Mouse (Mus musculus): ENCODE results near the gene Serpinb9c.
"Not testable (repeated sequence)": the region's sequence is repeated elsewhere in the genome, so short reads cannot be mapped to it uniquely, and the experiment has no call there.

Gene Serpinb9c

DNA sequence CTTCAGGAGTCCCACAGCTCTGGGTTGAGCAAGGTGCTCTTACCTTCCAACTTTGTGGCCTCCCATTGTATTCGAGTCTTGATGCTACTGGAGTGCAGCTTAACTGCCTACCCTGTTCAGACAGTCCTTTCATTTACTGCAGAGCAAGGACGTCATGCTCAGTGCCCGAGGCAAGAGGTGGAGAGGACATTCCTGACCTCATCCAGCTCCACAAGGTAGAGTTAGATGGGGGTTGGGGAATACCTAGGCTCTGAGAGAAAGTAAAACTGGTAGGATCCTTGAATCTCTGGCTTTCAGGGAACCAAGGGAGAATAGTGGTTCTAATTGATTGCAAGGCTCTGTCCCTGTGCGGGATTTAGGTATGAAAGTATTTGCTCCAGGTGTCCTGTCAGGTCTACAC is at the start of gene Serpinb9c:
TSS of gene Serpinb9c (minus strand) at position 101 of the 400 bp plus-strand sequence.
- DNase-seq (ENCODE audit: low read depth): no peak

DNA sequence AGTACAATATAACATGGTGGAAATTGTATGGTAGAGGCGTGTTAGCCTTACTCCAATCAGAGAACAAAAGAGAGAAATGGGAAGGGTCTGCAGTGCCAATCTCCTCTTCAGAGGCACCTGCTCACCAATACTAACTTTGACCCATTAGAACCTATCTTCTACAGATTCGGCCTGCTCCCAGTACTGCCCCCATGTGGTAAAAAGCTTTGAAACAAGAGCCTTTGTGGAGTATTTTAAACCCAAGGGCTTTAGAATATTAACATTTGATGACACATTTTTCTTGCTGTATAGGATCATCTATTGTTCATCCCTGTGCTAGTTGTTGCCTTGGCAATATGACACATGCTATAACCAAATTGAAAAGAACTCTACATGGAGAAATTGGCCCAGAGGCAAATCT is 40.2 kb upstream of the Serpinb9c start:
- DNase-seq (ENCODE audit: low read depth): peak; percentile 8

DNA sequence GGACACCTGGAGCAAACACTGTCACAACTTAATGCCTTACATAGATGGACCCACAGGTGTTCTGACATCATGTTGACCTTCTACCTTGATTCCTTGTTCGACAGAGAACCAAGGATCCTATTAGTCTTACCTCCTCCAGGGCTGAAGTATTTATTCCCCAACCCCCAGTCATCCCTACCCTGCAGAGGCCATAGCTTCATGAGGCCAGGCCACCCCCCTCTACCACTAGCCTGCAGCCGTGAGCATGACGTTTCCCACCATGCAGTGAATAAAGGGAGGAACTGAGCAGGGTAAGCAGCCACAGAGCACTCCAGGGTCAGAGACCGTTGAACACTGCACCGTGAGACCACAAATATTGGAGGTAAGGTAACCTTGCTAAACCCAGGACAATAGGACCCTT is 33.1 kb upstream of the Serpinb9c start, which contains the start of gene Serpinb9d:
TSS of gene Serpinb9d (plus strand) at position 301 of the 400 bp plus-strand sequence.
- DNase-seq (ENCODE audit: low read depth): no peak

DNA sequence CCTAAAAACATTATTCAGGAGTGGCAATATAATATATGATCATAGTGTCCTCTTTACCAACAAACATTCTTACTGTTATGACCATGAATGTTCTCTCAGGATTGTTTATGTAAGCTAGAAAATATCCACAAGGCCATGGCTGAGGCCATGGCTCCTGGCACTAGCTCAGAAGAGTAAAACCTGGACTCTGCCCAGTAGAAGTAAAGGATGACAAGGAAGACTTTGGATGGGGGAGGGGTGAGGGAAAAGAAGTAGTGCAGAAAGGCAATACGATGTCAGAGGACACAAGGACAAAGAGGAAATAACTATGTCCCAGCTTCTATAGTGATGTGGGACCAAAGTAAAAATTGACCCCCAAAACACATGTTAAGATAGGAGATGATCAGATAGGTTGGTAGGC is 30.9 kb upstream of the Serpinb9c start:
- DNase-seq (ENCODE audit: low read depth): not testable (repeated sequence)

DNA sequence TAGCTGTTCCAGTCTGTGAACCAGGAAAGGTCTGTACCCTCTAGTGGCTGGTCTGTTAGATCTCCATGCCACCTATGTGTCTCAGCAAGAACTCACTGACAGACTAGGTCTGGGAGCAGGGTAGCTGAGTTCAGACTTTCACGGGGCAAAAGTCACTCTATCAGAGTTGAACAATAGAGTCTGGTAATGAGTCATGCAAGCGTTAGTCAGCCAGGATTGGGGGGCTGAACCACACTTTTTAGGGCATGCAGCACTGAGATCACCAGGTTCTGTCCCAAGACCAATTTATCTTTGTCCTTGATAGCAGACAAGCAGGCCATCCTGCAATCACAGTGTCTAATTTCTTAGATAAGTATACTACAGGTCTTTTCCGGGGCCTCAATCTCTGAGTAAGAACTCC is 18.1 kb downstream of the Serpinb9c start:
- DNase-seq (ENCODE audit: low read depth): no peak

DNA sequence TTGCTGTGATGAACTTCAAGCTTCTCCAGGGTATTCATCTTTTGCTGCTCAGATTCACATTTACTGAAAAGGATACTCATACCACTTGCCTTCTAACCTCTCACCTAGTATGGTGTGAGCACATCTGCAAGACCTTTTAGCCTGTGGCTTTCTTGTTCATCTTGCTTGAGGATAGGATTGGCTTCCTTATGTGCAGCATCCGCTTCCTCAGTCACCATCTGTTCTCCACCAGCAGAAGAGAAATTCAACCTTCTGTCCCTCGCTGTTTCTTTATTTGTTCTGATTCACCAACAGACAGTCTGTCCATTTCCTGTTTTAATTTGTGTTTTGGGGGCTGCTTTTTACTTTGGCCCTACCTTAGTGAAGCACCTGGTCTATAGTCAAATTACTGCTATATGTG is 21.8 kb downstream of the Serpinb9c start:
- DNase-seq (ENCODE audit: low read depth): no peak

DNA sequence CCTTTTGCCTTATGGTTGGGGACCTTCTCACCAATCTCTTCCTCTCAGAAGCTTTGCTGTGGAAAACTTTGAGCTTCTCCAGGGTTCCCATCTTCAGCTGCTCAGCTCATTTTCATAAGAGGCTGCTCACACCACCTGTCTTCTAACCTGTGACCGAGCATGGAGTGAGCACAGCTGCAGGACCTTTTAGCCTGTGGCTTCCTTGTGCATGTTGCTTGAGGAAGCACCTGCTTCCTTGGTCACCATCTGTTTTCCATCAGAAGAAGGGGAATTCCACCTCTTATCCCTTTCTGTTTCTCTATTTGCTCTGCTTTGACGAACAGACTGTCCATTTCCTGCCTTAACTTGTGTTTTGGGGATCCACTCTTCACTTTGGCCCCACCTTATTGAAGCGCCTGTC is 46.5 kb downstream of the Serpinb9c start:
- no peak for DNase-seq (ENCODE audit: low read depth)

DNA sequence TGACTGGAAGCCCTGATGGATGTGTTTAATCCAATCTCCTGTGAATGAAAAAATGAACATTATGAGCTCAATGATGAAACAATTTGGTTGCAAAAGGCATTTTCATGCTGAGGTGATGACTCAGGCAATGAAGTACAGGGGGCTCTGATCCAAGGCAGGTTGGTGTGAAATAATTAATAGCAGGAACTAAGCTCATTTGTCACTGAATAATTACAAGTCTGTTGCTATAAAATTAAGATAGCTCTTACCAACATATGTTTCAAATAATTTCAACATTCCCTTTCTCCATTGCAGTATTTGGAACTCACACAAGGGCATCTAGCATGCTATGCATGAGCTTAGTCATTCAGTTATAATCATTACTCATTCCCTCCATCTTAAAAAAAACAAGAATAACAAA is 53.9 kb downstream of the Serpinb9c start:
- no peak for DNase-seq (ENCODE audit: low read depth)
